Mouse (Mus musculus): ENCODE data around the gene Ces2b.
"Not testable (repeated sequence)": the region's sequence is repeated elsewhere in the genome, so short reads cannot be mapped to it uniquely, and the experiment has no call there.

Ces2b gene

GRCm38 (mm10) chr8:104831440-104831839 is at the start of gene Ces2b:
Ces2b (plus strand) TSS chr8:104831572.
- no peak for DNase-seq

- DNase-seq = no peak
Measured at GRCm38 (mm10) chr8:104787049-104787448, 44.3 kb upstream of the Ces2b start.

- no peak for DNase-seq
Measured at GRCm38 (mm10) chr8:104788929-104789328, 42.4 kb upstream of the Ces2b start.

- DNase-seq = peak; percentile 16
Measured at GRCm38 (mm10) chr8:104789886-104790680, 41.3 kb upstream of the Ces2b start.

GRCm38 (mm10) chr8:104799385-104799784 is 32.0 kb upstream of the Ces2b start:
- no peak for DNase-seq

GRCm38 (mm10) chr8:104806127-104806526 is 25.2 kb upstream of the Ces2b start:
- no peak for DNase-seq

GRCm38 (mm10) chr8:104808542-104809413 is 22.6 kb upstream of the Ces2b start:
- no peak for DNase-seq

GRCm38 (mm10) chr8:104809436-104809835 is 21.9 kb upstream of the Ces2b start:
- DNase-seq = no peak

GRCm38 (mm10) chr8:104826912-104827311 is 4.5 kb upstream of the Ces2b start:
- DNase-seq = no peak

GRCm38 (mm10) chr8:104828221-104828620 is 3.2 kb upstream of the Ces2b start:
- no peak for DNase-seq

GRCm38 (mm10) chr8:104841360-104842078 is 10.1 kb downstream of the Ces2b start:
- DNase-seq = no peak

- no peak for DNase-seq
Measured at GRCm38 (mm10) chr8:104846831-104847230, 15.5 kb downstream of the Ces2b start, which contains the start of gene Ces2c. Ces2c (plus strand) TSS chr8:104847068.

- no peak for DNase-seq
Measured at GRCm38 (mm10) chr8:104847741-104848462, 16.5 kb downstream of the Ces2b start.

- DNase-seq = not testable (repeated sequence)
Measured at GRCm38 (mm10) chr8:104866844-104867531, 35.6 kb downstream of the Ces2b start.

- not testable (repeated sequence) for DNase-seq
Measured at GRCm38 (mm10) chr8:104868876-104869275, 37.5 kb downstream of the Ces2b start.

GRCm38 (mm10) chr8:104886223-104886926 is 55.0 kb downstream of the Ces2b start:
- not testable (repeated sequence) for DNase-seq
